Mouse (Mus musculus) mature B cell (primary cell): Measurements from ENCODE around the gene Cetn4.

Experiments used
- in situ Hi-C: fragments of 300-500 bp; cut with MboI; formaldehyde crosslinking; loops from 2 replicates; pipeline ENCODE4 v1.14.3; 2019

Gene Cetn4

DNA sequence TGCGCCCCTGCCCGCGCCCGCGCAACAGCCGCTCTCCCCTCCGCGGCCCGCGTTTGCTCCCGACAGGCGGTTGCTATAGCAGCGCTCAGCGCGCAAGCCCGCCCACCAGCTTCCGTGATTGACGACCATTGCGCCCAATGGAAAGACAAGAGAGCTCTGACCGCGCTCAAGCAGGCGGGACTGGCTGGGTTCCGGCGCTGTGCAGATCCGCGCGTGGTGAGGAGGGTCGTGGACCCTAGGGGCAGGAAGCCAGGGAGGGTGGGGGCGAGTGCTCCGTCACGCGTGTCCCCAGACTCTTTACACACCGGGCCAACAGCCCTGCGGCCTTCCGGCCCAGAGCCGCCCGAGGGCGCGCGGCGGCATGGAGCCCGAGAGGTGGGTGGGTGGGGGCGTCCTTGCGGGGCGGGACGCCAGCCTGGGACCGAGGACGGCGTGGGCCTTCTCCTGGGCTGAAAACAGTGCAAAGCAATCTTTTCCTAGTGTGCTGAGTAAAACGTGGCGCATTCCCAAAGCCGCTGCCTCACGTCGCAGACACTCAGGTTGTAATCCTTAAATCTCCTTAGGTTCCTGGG is at the start of gene Cetn4, which contains the start of gene Bbs12:
Gene Cetn4 (minus strand): TSS at position 339 of the 572 bp plus-strand sequence.
Gene Bbs12 (plus strand): TSS at position 185 of the 572 bp plus-strand sequence.
- in situ Hi-C loops = no loop called here

DNA sequence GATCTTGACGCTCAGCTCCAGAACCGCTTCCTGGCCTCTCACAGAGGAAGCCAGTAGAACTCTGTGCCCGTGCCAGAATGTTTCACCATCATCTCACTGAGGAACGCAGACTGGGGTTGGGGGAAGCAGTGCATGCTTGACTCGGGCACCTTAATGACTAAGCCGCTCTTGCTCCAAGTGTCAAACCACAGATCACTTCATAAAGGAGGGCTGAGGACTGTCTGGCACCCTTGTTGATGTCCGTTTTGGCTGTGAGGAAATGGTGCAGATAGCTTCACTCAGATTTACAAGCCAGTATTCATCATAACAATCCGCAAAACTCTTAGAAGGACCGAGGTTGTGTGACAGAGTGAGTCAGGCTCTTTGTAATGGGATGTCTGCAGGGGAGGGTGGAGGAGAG is 48.2 kb upstream of the Cetn4 start:
- in situ Hi-C loops = no loop called here

DNA sequence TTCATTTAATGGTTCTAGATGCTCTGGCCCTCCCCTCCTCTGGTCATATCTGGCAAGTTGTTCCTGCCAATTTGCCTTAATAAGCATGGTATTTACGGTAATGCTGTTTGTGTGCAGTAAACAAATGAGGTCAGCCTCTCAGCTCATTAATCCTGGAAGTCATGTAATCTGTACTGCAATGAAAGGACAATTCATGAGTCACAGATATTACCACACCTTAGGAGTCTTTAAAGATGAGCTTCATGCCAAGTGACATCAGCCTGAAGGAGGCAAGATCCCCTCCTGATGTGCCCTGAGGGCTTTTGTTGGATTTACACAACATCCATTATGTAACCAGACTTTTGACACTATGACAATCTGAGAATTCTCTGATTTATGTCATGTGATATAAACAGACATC is 42.2 kb upstream of the Cetn4 start:
- in situ Hi-C loops = no loop called here

DNA sequence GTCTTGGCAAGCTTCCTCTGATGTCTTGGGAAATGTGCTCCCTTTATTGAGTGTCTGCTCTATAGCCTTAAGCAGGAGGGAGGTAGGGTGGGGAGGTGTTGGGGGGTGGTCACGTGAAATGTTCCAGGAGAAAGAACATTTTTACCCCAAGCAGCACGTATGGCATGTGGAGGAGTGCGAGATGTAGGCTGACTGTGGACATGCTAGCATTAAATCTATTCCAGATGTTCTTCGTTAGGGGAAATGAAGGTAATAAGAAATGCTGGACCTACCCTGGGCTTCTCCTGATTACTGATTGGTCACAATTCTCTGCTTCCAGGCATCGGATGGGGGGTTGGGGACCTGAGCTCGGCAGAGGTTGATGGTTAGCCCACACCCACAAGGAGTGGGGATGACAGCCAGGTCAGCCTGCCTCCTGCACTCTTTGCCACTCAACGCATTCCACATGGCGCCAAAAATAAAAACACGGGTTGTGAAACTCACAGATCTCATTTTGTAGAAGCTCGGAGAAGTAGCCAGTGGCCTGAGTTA is 41.5 kb upstream of the Cetn4 start:
- in situ Hi-C loops = no loop called here

DNA sequence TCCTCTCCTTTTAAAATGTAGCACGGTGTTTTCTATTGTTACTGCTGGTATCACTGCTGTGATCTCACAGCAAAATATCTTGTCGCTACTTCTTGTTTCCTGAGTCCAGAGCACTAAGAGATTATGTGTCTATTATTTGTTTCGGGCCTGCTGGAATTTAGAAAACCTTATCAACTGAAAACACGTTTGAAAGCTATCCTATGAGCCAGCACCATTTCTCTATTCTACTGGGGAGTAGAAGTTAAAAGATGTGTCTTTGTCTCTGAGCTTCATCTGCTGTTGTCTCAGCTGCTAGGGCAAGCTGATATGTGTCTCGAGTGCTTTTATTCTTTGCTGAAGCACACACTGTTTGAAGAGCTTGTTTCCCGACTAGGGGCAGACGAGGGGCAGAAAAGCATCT is 37.9 kb upstream of the Cetn4 start:
- in situ Hi-C loops = no loop called here

DNA sequence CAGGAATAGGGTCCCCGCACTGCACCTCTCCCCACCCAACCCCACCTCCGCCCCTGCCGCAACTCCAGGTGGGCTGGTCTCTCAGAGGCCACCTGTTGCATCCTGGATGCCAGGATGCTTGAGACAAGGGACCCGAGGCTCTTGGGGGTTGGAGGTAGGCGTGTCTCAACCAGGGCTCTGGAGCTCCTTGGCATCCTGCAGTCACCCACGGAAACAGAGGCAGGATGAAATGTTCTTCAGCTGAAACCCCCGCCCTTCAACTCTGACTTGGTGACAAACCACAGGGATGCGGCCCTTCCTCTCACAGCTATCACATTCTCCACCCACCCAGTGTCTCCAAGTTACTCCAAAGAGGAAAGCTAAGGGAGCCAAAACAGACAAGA is 36.6 kb upstream of the Cetn4 start:
- in situ Hi-C loops = no loop called here

DNA sequence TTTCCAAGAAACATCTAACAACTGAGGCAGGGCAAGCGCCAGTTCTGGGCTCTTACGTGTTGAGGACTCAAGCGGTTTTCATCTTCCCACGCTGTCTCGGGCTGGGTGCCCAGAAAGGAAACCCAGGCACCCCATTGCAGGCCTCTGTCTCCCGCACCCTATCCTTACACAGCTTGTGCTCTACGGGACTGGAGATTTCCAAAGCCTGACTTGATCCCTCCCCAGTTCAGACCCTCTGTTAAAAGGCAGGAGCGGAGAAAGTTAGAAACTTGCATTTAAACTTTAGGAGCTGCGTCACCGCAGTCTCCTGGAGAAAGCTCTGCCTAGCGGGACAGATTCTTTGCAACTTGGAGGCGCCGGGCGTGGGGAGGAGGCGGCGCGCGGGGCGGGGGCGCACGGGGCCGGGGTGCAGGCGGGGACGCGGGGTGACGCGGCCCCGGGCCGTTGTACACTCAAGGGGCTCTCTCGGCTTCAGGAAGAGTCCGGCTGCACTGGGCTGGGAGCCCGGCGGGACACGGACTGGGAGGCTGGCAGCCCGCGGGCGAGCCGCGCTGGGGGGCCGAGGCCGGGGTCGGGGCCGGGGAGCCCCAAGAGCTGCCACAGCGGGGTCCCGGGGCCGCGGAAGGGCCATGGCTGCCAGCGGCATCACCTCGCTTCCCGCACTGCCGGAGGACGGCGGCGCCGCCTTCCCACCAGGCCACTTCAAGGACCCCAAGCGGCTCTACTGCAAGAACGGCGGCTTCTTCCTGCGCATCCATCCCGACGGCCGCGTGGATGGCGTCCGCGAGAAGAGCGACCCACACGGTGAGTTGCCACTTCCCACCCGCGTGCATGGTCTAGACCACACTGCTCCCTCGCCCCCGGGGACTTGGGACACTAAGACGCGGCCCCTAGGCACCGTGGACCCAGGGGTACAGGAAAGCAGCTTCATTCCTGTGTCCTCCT is 36.0 kb upstream of the Cetn4 start, which contains the start of gene Fgf2:
Gene Fgf2 (plus strand): TSS at position 126 of the 945 bp plus-strand sequence.
- in situ Hi-C loops = no loop called here

DNA sequence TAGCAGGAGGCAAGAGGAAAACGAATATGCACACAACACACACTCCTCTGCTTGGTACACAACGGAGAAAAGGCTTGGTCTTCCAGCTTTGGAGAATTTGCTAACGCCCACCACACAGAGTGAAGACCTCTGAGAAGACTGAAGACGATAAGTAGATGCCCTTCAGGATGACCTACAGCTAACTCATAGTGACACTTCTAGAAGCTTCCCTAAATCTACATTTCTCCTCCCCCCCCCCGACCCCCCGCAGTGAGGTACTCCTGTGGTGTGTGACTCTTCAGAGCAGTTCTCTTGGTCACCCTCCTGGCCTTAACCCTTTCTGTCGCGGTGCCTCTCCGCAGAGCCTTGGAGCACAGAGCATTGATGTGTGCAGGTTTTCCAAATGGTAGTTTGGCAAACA is 35.2 kb upstream of the Cetn4 start:
- in situ Hi-C loops = no loop called here

DNA sequence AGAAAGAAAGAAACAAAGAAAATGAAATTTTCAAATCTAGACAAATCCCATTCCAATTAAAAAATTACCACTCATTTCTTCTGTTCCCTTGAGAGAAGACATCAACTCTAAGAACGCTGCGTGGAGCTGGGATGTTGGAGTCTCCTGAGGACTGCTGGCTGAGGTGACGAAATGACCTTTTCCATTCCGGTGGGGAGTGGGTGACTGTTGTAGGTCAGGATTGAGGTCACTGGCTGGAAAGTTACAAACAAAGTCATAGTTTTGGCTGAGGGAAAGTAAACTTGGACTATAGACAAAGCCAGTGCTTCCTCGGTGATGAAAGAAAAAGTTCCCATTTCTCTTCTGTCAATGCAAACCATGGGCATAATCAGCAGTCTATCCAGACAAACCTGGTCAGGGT is 30.3 kb upstream of the Cetn4 start:
- in situ Hi-C loops = no loop called here

DNA sequence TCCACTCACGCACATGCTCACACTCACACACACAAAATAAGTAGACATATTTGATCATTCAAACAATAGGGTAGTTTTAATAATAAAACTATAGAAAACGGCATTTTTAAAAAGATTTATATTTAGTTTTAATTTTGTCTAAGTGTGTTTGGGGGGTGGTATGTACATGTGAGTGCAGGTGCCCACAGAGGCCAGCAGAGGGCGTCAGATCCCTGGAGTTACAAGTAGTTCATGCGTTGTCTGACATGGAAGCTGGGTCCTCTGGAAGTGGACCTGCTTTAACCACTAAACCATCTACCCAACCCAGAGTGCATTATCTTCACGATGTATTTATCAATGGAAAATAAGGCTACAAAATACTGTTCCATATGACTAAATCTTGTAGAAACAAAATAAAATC is 28.6 kb upstream of the Cetn4 start:
- in situ Hi-C loops = no loop called here

DNA sequence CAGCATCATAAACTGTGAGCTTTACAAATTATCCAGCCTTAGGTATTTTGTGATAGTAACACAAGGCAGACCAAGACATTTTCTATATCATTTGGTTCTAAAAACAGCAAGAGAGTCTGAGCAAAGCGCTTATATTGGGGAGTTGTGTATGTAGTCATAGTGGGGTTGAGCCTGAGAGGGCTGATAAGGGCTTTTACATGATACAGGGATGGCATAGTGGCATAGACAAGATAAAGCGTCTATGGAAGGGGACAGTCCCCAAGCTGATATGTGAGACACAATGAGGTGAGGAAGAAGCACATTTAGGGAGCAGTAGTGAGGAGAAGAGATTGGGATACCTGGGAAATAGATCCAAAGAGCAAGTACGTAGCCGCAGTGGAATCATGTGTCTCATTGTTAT is 21.5 kb upstream of the Cetn4 start:
- in situ Hi-C loops = no loop called here

DNA sequence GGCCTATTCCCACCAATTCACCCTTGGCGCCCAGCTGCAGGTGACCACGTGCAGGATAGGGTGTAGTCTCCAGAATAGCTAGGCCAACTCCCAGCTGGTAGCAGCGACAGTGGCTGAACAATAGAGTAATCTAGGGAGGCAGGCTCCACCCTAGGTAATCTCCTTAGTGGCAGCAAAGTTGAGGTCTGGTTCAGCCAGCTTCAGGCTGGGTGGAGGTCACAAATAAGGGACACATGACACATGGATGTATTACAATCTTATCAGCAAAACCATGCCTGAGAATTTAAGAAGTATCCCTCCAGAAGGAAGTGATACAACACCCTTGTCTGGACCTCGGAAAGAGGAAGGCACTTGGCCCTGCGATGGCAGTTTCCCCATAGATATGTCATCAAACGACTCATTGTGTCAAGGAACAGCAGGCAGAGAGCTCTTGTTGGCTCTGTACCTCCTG is 19.5 kb upstream of the Cetn4 start:
- in situ Hi-C loops = no loop called here

DNA sequence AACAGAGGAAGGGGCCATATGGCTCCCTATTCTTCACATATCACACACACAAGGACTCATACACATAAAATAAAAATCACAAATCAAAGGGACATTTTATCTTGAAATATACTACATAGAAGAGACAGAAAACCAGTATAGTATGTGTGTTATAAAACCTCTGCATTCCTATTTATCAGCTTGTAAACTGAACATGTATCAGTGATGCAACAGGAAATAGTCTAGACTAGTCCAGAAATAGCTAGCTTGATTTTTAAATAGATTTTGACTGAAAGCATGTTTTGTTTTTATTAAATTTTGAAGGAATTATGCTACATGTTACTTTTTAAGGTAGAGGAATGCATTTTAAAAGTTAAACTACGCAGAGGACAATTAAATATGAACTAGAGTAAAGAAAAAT is 17.5 kb upstream of the Cetn4 start:
- in situ Hi-C loops = no loop called here

DNA sequence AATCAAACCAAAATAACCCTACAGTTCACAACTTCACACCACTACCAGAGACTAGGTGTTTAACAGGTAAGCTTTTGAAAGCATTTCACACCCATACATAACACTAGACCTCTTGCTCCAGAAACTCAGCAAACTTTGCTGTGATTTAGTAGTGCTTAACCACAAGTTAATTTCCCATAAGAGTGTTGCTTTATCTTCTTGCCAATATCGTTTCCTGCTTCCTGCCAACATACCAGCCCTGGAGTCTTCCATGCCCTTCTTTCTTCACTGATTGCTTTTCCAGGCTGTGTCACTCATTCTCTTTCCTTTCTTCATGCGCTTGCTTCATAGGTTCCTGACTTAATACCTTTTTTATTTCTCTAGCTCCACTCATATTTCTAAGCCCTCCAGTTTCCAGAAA is 16.0 kb upstream of the Cetn4 start:
- in situ Hi-C loops = no loop called here

DNA sequence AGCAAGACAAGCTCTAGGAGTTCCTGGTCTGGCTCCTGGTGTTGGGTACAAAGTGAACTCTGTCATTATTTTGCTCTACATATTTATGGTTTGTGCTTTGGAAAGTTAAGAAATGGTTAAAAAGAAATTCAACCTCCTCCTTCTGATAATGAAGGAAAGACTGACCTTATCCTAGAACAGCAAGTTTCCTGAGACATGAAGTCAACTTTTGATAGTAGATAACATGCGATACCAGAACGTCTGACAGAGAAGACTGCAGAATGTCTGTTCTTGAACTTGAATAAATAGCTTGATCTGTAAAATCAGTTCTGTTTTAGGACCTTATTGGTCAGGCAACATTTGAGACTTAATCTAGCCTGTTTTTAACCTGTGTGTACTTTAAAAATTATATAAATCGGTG is 14.1 kb upstream of the Cetn4 start:
- in situ Hi-C loops = no loop called here

DNA sequence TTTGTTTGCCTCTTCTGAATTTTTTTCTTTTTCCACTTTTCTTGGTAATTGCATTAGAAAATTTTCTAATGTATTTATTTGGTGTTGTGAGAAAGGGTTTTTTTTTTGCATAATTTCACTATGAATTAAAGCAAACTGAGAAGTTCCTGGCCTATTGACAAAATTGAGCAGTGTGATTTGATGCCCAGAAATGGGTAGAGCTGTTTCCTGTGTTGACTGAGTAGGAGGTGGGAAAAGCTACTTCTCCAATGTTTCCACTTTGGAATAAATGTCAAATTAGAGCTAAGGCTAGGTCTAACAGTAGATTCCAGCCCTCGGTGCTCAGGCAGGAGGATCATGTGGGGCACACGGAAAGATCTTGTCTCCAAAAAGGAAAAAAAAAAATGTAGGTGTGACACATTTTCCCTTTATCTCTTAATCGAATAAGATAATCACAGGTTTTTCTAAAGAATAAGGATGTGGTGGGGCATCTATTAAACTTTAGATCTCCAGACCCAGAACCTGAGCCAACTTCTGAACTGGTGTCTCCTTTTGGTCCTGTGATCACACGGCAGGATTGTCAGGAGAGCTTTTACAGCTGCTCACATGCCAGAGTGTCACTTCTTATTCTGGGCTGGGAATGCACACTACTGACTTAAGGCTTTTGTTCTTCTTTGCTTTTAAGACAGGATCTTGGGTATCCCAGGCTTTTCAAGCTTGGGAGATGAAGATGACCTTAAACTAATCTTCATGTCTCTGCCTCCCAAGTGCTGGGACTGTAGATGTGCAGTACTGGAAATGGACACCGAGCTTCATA is 13.0 kb upstream of the Cetn4 start:
- in situ Hi-C loops = no loop called here

DNA sequence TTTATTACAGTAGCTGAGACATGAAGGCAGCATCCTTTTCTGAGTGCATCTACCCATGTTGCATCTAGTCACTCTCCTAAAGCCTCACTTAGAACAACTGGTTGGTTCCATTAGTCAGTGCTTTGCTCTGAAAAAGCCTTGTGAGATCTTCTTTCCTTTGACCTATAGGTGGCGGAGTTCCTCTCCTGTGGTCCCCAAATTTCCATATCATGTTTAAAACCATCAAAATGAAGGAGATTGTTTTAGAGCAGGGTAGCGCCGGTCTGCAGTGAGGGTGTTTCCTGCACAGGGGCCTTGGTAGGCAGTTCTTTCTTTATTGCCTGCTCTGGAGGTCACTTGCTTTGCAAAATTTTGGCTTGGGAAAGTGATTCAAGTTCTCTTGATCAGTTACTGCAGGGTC is 11.8 kb upstream of the Cetn4 start:
- in situ Hi-C loops = no loop called here

DNA sequence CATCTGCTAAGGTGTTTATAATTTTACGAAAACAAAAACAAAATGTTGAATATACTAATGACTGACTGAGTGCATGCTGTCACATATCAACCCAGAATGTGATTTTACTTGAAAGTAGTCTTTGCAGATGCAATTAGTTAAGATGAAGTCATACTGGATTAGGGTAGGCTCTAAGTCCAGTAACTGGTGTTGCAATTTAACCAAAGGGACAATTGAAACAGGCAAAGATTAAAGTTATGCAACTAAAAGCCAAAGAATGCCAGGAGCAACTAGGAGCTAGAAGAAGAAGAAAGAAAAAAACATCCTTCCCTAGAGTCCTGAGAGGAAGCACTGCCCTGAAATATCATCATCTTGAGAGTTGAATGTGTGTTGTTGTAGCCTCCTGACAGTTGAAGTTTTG is 3.7 kb upstream of the Cetn4 start:
- in situ Hi-C loops = no loop called here

DNA sequence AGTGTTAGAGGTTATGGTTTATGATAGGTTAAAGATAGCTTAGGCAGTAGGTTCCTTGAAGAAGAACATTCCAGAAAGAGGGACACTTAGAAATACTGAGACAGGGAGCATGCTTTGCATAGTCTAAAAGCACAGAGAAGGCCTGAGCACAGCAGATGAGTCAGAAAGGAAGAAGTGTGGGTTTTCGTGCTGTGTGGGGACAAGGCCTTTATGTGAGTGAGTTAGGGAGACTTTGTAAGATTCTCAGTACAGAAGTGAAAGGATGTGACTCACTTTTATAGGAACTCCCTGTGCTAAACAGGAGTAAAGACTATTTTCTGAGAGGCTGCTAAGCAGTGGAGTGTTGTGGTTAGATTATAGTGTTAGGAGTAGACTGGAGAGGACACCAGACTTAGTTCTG is 863 bp upstream of the Cetn4 start:
- in situ Hi-C loops = no loop called here

DNA sequence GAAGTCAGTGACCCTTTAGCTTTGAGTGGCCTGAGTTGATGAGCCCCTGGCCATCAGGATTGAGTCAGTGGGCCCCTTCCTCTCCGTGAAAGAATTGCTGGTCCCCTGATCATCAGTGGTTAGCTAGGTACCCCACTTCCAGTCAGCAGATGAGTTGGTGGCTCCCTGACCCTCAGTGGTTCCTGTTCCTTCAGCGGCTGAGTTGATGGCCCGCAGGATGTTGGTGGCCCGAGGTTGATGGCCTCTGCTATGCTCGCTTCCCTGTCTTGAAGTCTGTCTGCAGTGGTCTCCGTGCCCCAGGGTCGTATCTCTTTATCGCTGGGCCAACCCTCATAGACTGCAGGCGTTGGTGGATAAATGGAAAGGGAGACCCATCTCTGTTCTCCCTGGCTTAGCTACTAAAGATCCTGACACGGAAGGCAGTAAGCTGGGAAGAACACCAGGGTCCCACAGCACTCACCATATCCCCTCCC is 575 bp downstream of the Cetn4 start:
- in situ Hi-C loops = no loop called here

DNA sequence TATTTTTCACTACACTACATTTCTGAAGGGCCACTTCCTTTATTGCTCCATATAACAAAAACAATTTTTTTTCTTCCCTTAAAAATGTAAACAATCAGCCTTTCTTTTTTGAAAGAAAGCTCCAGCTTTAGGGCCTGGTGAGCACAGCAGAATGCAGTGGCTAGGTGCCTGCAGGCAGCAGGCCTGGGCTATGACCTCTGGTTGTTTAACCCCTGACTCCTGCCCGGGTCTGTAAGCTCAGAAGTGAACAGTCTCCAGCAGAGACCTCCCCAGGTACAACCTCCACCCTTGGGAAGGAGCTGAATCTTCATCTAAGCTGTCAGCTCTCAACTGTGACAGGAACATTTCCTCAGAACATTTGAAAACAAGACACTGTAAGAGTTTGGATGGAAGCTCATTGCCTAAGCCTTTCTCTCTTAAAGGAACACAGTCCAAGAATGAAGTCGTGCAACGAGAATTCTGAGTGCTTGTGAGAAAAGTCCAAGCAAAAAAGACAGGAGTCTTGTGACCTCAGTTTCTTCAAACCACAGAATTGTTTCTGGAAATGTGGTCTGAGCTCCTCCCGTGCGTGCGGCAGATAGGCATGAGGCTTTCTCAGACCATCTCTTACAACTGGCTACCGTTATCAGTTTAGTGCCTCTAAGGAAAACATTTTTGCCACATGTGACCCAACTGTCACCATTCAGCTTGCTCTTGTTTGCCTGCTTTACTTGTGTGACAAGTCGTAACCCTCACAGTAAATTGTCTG is 8.9 kb downstream of the Cetn4 start:
- in situ Hi-C loops = no loop called here
